Mouse (Mus musculus) midbrain, postnatal 0 days (tissue): ENCODE results near the gene Gucy2d. TPM values are rescaled to one million over a fixed set of nuclear protein-coding genes. Genes with fewer than 3 reads are reported as not detected.
A peak's percentile ranks its signal among the peaks of the same experiment; 100 is the strongest.

Experiments
- ATAC-seq: fragments of 200-750 bp; cut with Nextera tagmentation; 2 replicates; pipeline ENCODE4 v1.8.0; 2017; ENCODE audit warnings: moderate number of reproducible peaks, mild to moderate bottlenecking, moderate TSS enrichment, moderate library complexity; ENCODE audit not compliant: low FRiP score
- DNase-seq: peaks from one replicate; pipeline ENCODE4 v3.0.0-alpha.2; 2015; ENCODE audit warnings: low spot score
- H3K27ac ChIP-seq: fragments of 300-500 bp; sonication (generic); 2 replicates; pipeline ENCODE4 v1.5.1; 2014; ENCODE audit warnings: low read depth, mild to moderate bottlenecking, low read length, mixed read lengths
- H3K27me3 ChIP-seq: fragments of 300-500 bp; sonication (generic); 2 replicates; pipeline ENCODE4 v1.6.1; 2014; ENCODE audit warnings: low read length, control low read depth, mixed read lengths; ENCODE audit not compliant: insufficient read depth
- H3K36me3 ChIP-seq: fragments of 300-500 bp; sonication (generic); 2 replicates; pipeline ENCODE4 v1.6.1; 2014; ENCODE audit warnings: low read length, control low read depth, mixed read lengths; ENCODE audit not compliant: insufficient read depth
- H3K4me1 ChIP-seq: fragments of 300-500 bp; sonication (generic); 2 replicates; pipeline ENCODE4 v1.6.1; 2014; ENCODE audit warnings: mild to moderate bottlenecking, control low read depth, antibody characterized with exemption, low read length, mixed read lengths; ENCODE audit not compliant: insufficient read depth
- H3K4me2 ChIP-seq: fragments of 300-500 bp; sonication (generic); 2 replicates; pipeline ENCODE4 v1.6.1; 2014; ENCODE audit warnings: low read depth, mild to moderate bottlenecking, low read length, mixed read lengths; ENCODE audit not compliant: poor library complexity, severe bottlenecking
- H3K4me3 ChIP-seq: fragments of 300-500 bp; sonication (generic); 2 replicates; pipeline ENCODE4 v1.5.1; 2014; ENCODE audit warnings: low read depth, mild to moderate bottlenecking, low read length, moderate library complexity
- H3K9ac ChIP-seq: fragments of 300-500 bp; sonication (generic); replicated peaks from 2 replicates; pipeline ENCODE4 v1.6.1; 2014; ENCODE audit warnings: mild to moderate bottlenecking, low read length, moderate library complexity, mixed read lengths; ENCODE audit not compliant: poor library complexity, severe bottlenecking
- H3K9me3 ChIP-seq: fragments of 300-500 bp; sonication (generic); 2 replicates; pipeline ENCODE4 v1.6.1; 2016; ENCODE audit warnings: low read length, control low read depth
- CTCF ChIP-seq: IDR thresholded peaks from 2 replicates; pipeline ENCODE4 v1.5.1; 2016; ENCODE audit warnings: antibody characterized with exemption, mild to moderate bottlenecking
- WGBS: fragments of 180-500 bp; shearing (Covaris S2); extraction: QIAGEN DNeasy Blood & Tissue Kit; methylation state at CpG from one replicate; pipeline ENCODE4 v1.1.7; 2014; 5-methylcytosine and 5-hydroxymethylcytosine counted together
- polyA plus RNA-seq: library from polyadenylated mRNA; unstranded; fragments of >200 nt; fragmentation: Nextera tagmentation; extraction: Ambion mirVana; gene quantifications from 2 replicates; pipeline ENCODE4 v1.2.1, GENCODE M21; 2015
- total RNA-seq: library from RNA; depleted of rRNA; stranded (reverse); fragments of >200 nt; gene quantifications from 2 replicates; pipeline ENCODE4 v1.2.3, GENCODE M21; 2014

Gene Gucy2d
- total and polyA plus RNA-seq, 2 experiments from 2014 or later: 0.05 TPM; not detected in 1

- TF ChIP-seq CTCF: 0 out of 2 replicates have a peak, but pooled peaks have one; percentile 3
These were observed 64.6 kb downstream of the Gucy2d start for GRCm38 (mm10) chr7:98504726-98505314.

GRCm38 (mm10) chr7:98505664-98506063 lies 65.4 kb downstream of the Gucy2d start:
- Histone ChIP-seq H3K9me3 (no peaks in the 10 kb centered on the region), H3K27me3 (no peaks in the 10 kb centered on the region), H3K27ac (no peak overlapping the region), H3K9ac (no peak overlapping the region), H3K4me2 (no peak overlapping the region), H3K4me3 (no peak overlapping the region), H3K4me1 (no peaks in the 10 kb centered on the region), H3K36me3 (0 out of 2 replicates have a peak, but pooled peaks cover 2% of the 10 kb centered on the region)
- no peak for DNase-seq
- no peak for TF ChIP-seq CTCF
- no peak for ATAC-seq
- WGBS: 31% methylated on average over 3 of the region's 3 CpGs

More at GRCm38 (mm10) chr7:98504726-98505314, 64.6 kb downstream of the Gucy2d start:
- no peak for ATAC-seq
- Histone ChIP-seq H3K4me1 (no peaks in the 10 kb centered on the region), H3K4me3 (no peak overlapping the region), H3K4me2 (no peak overlapping the region), H3K9me3 (no peaks in the 10 kb centered on the region), H3K27ac (no peak overlapping the region), H3K36me3 (0 out of 2 replicates have a peak, but pooled peaks cover 2% of the 10 kb centered on the region), H3K27me3 (no peaks in the 10 kb centered on the region), H3K9ac (no peak overlapping the region)
- DNase-seq: no peak
- 47% methylated on average over 5 of the region's 5 CpGs for WGBS

- TF ChIP-seq CTCF: no peak
- Histone ChIP-seq H3K27me3 (no peaks in the 10 kb centered on the region), H3K4me1 (no peaks in the 10 kb centered on the region), H3K4me3 (no peak overlapping the region), H3K9me3 (no peaks in the 10 kb centered on the region), H3K9ac (no peak overlapping the region), H3K27ac (no peak overlapping the region), H3K4me2 (no peak overlapping the region), H3K36me3 (no peaks in the 10 kb centered on the region)
- WGBS: 61% methylated on average over 15 of the region's 15 CpGs
- DNase-seq (no peak), ATAC-seq (no peak)
These were observed 71.0 kb downstream of the Gucy2d start for GRCm38 (mm10) chr7:98510961-98511958.

GRCm38 (mm10) chr7:98513251-98513650 lies 73.0 kb downstream of the Gucy2d start:
- Histone ChIP-seq H3K9ac (no peak overlapping the region), H3K4me3 (no peak overlapping the region), H3K36me3 (no peaks in the 10 kb centered on the region), H3K27ac (no peak overlapping the region), H3K4me1 (no peaks in the 10 kb centered on the region), H3K27me3 (no peaks in the 10 kb centered on the region), H3K9me3 (no peaks in the 10 kb centered on the region), H3K4me2 (no peak overlapping the region)
- DNase-seq (no peak), ATAC-seq (no peak)
- WGBS: 65% methylated on average over 3 of the region's 3 CpGs
- no peak for TF ChIP-seq CTCF

- Histone ChIP-seq H3K9ac (no peak overlapping the region), H3K4me2 (no peak overlapping the region), H3K27me3 (no peaks in the 10 kb centered on the region), H3K36me3 (no peaks in the 10 kb centered on the region), H3K9me3 (no peaks in the 10 kb centered on the region), H3K4me3 (no peak overlapping the region), H3K4me1 (peaks cover 5% of the 10 kb centered on the region; the same call in 1 of the 2 replicates), H3K27ac (no peak overlapping the region)
- DNase-seq (no peak), ATAC-seq (no peak)
- no peak for TF ChIP-seq CTCF
- WGBS: 77% methylated on average over 5 of the region's 5 CpGs
These were observed 82.4 kb downstream of the Gucy2d start for GRCm38 (mm10) chr7:98522576-98522975.
